Mouse (Mus musculus): ENCODE results near the gene Rubcn.

Gene Rubcn

DNA sequence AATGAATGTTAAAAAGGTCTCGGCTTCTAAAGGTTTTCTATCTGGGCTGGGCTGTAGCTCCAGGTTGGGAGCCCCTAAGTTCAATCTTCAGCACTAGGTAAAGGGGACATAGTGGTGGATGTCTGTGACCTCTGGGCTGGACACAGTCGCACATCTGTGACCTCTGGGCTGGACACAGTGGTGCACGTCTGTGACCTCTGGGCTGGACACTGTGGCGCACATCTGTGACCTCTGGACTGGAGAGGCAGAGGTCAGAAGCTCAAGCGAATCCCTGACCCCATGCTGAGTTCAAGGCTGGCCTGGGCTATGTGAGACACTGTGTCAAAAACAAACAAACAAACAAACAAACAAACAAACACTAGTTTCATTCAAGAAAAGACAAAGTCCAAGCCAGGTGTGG lies 7.3 kb downstream of the Rubcn start:
- DNase-seq (ENCODE audit: low spot score): no peak

DNA sequence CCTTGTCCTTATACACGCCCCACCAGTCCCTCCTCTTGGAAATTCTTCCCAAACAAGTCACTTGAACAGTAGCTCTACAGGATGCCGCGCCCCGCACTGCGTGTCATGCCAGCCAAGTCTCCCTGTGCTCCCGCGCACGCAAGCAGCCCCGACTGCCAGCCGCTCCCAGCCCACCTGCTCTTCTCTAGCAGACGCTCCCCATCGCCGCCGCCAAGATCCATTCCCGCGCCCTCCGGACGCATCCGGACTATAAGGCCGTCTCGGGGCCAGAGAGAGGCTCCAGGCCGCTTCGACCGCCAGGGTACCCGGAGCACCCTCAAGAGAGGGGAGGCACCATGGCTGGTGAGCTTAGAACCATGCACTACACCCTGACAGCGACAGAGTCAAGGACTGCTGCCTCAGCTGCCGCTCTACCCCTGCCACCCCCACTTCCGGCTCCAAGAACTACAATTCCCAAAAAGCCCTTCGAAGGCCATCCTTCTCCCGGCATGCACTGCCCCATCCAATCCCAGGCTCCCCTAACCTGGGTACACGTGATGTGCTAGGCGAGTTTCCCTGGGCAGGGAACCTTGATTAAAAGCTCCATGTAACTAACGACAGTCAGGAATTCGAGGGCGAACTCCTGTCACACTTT lies 9.5 kb downstream of the Rubcn start:
- DNase-seq (ENCODE audit: low spot score): peak; percentile 56

DNA sequence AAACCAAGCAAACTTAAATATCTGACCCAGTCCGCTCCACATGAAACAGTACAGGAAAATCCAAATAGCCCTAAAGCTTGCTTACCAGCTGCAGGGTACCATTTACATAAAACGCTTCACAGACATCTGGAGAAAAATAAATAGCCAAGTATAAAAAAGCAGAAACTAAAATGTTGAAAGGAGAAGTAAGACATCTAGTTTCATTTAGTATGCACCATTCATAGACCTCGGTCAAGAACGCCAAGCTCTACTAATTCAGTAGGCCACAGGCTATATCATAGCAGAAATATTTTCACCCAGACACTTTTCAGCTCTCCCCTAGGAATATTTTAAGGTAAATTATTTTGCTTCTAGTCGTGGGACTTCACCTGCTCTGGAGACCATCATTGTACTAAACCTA lies 10.9 kb downstream of the Rubcn start:
- no peak for DNase-seq (ENCODE audit: low spot score)

DNA sequence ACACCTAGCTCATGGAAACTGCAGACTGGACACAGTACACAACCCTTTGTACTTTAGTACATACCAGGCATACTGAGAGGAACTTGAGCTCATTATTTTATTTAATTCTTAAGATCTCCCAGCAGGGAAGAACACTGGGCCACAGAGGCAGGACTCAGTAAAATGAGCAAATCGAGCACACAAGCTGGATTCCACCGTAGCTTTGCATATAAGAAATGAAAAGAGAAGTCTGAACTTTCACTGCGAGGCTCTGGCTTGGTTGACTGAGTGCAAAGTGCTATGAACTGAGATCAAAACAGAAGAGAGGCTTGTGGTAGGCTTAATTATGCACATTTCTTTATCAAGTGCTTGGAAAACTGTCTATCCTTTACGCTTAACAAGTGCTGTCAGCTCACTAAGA lies 12.2 kb downstream of the Rubcn start:
- DNase-seq (ENCODE audit: low spot score): no peak

DNA sequence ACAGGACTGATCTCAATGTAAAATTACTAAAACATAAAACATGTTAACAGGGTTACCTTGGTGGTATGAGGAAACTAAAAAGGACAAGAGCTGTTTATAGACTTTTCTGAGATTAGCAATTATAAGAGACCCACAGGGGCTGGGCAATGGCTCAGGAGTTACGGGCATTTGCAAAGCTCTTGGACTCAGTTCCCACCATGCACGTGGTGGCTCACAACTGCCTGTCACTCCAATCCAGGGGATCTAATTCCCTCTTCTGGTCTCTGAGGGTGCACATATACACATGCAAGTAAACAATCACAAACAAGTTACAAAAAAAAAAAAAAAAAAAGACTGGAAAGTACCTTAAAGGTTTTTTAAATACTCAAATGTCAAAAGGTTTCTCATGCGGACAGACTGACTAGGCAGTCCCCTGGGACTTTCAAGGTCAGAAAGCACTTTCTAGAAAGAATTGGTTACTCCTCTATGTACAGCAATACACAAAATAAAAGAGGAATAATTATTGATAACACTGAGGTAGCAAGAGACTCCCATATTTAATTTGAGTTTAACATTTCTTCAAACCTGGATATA lies 15.7 kb downstream of the Rubcn start:
- DNase-seq (ENCODE audit: low spot score): no peak

DNA sequence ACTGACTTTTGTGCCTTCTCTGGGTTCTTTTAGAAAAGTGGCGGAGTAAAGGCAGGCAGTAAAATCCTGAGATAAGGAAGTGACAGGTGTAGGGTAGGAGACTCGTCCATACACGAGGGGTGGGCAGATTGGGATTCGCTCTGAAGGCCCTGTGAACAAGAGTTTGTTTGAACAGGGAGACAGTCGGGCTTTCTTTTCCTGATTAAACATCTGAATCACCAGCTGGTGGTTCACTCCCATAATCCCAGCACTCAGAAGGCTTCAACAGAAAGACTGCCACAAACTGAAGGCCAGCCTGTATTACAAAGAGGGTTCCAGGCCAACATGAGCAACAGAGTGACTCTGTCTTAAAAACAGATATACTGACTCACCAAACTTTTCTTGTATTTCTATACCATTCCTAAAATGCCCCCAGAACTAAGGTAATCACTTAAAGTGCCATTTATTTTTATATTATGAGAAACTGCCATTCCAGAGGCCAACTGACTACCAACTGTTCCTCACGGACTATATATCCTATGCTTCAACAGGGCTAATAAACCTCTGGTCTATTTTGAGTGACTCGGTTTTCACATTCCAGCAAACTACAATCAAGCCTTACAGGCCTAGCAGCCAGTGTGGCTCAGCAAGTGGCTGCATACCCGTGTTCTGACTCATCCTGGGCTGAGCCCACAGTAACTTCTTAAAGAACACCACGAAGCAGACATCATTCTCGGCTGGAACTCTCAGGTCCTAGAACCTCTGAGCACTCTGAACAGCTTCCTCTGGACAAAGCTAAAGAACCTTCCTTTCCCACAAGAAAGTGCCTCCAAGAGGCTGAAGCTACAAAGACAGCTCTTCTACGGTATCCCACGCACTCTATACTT lies 18.6 kb downstream of the Rubcn start:
- DNase-seq (ENCODE audit: low spot score): no peak

DNA sequence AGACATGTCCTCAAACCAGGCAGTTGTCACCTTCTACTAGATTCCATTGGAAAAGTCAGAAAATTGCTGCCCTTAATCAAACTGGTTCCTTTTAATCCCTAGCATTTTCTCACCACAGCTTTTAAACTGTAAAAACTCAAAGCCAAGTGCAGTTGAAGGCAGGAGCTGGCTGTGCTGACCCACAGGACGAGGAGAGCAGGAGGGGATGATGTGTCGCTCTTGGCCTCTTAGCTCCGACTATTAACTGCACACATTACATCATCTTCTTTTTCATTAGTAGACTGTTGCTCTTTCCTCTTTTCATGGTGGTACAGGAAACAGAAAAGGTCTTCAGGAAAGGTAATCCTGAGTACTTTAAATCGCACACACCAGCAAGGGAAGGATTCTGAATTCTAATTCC lies 19.2 kb downstream of the Rubcn start:
- no peak for DNase-seq (ENCODE audit: low spot score)

DNA sequence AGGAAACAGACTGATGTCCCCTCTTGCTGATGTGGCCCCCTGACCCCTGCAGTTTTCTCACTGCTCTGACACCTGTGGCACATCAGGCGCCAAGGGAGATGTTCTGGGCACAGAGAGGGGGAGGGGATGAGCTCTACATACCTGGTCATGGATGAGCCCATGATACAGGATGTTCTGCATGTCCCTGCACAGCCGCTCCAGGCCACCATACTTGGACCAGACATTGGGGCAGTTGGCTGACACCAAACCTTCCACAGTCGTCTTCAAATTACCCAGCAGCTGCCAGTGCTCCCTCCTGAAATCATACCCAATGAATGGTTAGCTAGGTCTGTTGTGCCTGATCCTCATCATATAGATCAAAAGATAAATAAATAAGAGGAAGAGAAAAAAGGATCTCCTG lies 20.8 kb downstream of the Rubcn start:
- no peak for DNase-seq (ENCODE audit: low spot score)

DNA sequence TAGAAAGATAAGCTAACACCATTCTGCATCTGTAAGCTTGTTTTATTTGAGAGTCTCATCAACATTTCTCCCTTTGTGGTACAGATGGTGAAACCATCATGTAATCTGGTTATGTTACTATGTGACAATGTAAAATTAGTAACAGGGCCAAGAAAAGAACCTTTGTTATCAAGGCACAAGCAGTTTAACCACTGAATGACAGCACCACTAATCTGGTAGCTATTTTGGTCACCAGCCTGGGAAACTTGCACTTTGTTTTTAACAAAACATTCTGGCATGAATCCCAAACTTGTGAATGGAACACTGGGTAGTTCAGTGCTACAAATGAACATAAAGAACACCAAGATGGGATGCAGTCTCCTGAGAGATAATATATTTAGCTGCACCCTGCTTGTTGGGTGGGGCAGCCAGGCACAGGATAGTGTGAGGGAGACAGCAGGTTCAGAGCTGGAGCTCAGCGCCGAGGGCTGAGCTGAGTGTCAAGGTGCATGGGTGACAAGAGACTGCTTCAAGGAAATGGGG lies 23.5 kb downstream of the Rubcn start:
- DNase-seq (ENCODE audit: low spot score): no peak

DNA sequence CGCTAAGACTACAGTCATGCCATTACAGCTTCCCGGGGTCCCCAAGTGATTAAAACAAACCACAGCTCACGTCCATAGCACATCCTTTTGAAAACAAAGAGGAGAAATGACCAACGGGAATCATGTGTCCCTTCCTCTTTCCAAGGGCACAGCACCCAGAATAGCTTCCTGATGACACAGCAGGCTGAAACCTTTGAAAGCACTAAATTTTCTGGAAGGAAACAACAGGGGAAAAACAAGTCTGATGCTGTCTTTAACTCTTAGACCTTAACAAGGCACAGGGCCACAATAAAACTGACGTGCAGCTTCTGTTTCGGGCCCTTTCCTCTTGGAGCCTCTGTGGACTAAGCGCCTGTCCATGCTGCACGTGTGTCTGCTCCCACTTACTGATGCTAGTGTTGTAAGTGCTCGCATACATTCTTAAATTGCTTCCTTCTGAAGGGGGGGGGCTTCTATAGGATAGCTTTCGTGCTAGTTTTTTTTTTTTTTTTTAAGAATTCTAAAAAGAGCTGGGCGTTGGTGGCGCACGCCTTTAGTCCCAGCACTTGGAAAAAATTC lies 24.0 kb downstream of the Rubcn start:
- DNase-seq (ENCODE audit: low spot score): no peak

DNA sequence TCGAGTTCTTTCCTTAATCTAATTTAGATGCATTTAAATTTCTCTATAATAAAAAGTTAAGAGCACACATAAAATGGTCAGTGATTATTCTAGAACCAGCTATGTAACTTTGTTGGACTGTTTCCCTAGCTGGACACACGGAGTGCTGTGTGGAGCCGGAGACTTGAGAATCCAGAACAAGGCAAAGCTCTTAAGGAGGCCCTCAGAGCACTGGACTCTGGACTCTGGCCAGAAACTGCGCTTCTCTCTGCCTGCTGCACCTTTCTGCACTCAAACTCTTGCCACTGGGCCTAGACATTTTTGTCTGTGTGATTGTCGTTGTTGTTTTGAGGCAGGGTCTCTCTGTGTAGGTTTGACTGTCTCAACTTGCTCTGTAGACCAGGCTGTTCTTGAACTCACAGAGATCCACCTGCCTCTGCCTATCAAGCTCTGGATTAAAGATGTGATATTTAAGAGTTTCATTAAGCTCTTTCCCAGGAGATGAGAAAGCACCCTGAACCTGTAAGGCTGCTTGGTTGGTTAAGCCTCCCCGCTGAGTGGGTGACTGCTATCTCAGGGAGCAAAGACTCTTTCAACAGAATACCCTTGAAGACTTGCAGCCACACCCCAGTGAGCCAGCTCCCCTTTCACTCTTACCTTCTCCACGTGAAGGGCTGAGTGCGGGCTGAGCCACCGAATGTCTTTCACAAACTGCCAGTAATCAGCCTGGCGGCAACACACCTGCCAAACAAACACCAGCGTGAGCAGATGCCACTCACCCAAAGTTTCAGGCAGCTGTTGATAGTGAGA lies 28.3 kb downstream of the Rubcn start:
- no peak for DNase-seq (ENCODE audit: low spot score)

DNA sequence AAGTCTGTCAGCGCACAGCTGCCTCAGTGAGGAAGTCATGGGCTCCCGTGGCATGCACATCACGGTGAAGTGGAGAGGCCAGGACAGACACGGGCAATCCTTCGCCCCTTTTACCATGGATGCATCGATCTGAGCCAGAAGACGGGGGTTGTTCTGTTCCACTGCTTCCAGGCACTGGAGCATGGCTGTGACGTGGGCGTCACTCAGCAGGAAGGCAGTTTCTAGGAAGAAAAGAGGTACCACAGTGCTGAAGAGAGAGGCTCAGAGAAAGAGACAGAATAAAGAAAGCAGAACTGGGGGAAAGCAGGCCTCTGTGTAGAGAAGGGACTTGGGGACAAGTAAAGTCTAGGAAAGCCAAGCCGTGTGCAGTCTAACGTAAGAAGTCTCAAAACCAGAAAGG lies 30.5 kb downstream of the Rubcn start:
- no peak for DNase-seq (ENCODE audit: low spot score)

DNA sequence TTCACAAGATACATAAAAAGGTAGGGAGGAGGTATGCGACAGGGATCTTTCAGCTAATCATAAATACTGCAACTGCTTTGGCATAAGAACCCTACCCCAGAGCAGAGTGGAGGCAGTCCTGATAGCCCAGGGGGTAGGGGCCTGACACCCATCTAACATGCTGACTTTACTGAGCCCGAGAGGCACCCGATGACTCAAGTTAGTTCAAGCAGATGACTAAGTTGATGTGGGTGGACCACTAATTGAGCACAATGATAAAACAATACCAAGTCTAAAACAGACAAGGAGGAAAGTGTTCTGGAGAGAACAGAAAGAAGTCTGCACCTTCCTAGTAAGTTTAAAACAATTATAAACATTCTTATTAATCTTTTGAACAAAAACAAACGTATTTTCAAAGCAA lies 46.1 kb downstream of the Rubcn start:
- DNase-seq (ENCODE audit: low spot score): no peak

DNA sequence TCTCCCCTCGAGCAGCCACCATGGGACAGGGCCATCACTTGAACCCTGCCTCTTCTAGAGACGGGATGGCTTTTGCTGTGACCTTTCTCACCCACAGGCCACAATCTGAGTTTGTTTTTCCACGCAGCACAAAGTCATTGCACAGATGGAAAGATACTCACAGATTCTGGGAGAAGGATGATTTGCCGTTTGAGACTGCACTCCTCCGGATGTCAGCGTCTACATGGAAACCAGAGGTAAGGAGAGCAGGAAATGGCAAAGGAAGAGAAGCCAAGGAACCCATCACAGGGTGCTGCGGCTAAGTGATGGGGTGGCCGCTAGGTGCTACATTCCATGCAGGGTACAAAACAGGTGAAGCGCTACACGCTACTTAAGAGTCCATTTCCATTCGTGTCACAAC lies 48.5 kb downstream of the Rubcn start:
- DNase-seq (ENCODE audit: low spot score): no peak

DNA sequence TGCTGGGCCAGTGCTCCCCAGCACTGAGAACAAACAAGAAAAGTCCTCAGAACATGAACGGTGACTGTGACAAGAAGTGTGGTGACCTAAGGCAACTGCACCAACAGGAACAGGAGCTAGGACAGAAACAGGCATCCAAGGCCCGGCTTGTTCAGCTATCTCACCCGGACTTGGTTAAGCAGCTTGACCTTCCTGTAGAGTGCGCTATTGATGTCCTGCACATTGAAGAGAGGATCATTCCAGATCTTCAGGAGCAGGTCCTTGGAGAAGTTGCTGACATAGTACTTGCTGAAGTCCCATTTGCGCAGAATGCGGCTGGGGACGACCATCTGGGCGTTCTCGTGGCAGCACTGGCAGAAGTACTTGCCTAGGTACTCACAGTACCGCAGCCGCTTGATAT lies 51.0 kb downstream of the Rubcn start:
- no peak for DNase-seq (ENCODE audit: low spot score)

DNA sequence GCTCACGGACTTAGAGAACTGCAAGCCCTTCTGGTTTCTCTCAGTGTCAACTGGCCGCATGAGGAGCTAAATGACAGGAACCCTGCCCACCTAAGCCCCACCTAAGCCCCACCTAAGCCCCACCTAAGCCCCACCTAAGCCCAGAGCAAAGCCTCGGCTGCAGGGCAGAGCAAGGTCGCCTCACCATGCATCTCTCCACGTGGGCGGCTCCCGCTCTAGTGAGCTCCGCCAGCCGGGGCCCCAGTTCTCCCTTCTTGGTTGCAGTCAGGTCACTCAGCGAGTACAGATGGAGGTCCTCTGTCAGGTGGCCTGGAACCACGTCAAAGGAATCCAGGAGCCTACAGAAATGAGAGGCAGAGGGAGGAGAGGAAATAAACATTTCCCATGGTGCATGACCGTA lies 52.2 kb downstream of the Rubcn start:
- no peak for DNase-seq (ENCODE audit: low spot score)

DNA sequence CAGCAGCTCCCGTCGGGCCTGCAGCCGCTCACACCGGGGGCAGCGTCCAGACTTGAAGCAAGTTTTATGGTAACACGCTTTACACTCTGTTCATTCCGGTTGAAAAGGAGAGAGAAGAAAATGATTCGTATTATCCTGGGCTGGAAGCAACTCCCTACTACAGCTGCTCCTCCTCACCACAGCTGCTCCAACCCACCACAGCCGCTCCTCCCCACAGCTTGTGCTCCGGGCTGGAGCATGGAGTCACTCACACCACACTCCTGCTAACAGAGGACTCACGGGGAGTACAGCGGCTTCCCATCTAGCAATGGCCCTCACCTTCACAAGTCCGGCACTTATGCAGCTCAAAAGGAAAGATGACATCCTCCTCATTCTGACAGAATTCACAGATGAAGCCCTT lies 53.5 kb downstream of the Rubcn start:
- no peak for DNase-seq (ENCODE audit: low spot score)

DNA sequence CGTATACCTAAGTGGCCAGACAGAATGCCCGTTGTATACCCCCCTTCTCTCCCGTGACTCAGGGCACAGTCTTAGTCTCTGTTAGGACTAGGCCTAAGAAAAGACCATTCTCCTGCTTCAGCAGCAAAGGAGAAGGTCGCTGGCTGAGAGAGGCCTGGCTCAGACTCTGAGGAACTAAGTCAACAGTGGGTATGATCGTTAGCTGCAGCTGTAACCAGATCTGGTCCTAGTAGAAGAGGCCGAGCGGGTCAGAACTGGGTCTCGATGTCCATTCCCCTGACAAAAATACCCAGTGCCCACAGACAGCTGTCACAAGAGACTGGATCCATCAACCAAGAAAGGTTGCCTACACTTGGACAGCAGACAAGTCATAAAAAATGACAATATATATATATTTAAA lies 54.1 kb downstream of the Rubcn start:
- no peak for DNase-seq (ENCODE audit: low spot score)

DNA sequence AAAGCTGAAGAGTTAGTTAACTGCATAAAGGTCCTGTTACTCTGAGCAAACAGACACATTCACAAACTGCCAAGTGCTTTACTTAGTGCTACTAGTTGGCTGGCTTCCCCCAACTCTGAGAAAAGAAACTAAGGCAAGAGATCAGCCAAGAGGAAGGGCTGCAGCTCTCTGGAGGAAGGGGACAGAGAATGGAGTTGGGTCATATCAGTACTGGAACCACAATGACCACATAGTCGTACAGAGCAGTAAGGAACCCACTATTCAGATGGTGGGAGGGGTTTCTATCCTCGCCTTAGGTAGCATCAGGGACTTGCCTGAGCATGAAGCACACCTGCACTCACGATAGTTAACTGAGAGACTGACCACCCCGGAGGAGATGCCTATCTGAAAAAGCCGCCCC lies 54.7 kb downstream of the Rubcn start:
- no peak for DNase-seq (ENCODE audit: low spot score)

DNA sequence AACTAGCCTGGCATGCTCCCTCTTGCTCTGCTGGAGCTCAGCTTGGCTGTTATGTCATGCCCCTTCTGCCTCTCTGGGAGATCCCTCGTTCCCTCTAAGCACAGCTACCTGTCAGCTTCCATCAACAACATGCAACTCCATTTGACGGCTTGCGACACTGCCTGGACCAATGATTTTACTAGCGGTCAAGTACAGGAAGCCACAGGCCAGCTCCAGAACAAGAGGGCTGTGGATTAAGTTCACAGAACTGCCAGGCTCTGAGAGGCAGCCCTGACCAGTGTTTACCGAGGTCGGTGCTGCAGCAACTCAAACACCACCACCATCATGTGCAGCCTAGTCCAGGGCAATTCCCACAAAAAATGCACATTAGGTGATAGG lies 55.1 kb downstream of the Rubcn start:
- DNase-seq (ENCODE audit: low spot score): no peak

DNA sequence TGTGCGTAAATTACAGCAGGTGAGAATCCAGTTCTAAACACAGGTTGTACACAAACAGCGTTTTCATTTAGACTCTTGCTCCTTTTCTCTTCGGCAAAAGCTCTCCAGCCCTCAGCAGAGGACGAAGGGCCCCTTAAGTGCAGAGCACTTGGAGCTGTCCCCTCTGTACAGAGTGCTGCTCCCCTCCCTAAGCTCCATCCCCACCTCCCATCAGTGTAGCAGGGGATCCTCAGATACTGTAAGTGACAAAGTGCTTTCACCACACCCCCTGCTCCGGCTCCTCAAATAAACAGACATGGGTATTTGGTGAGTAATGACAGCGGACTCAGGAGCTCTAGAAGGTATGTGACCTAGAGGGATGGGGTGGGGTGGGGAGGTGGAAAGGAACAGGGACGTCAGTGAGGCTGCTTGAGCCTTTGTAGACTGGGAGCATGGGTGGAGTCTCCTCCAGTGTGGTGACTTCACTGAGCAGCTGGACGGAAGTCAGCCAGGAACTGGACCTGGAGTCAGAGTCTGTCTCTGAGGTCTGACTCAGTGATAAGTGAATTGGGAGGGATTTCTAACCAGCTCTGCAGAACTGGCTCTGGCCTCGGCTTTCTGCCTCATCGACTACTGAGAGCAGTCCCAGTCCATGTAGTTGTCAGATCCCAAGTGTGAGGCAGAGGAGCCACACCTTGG lies 55.7 kb downstream of the Rubcn start:
- no peak for DNase-seq (ENCODE audit: low spot score)

DNA sequence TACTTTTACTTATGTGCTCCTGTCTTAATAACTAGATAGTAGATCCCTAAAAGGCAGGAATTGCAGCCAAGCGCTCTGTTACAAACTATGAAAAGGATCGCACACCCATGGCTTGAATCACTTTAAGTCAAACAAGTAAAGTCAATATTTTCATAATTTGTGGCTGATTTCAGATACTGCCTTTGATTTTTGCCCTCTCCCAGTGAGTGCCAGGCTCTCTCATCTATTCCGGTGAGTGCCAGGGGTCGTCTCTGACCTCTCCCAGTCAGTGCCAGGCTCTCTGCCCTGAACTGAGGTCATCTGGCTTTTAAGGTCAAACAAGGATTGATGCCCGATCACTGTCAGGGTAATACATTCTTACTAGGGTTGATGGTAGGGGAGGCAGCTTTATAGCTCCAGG lies 59.1 kb downstream of the Rubcn start:
- DNase-seq (ENCODE audit: low spot score): no peak
